Mouse (Mus musculus): ENCODE measurements around the gene Gm10719.
"Not testable (repeated sequence)": the region's sequence is repeated elsewhere in the genome, so short reads cannot be mapped to it uniquely, and the experiment has no call there.

The Gm10719 gene

GRCm38 (mm10) chr9:3017108-3017507 is at the start of gene Gm10719:
Gm10719 (plus strand) TSS chr9:3017408.
- in situ Hi-C loops (cut with MboI, MseI) = not testable (repeated sequence)

GRCm38 (mm10) chr9:3000445-3000972 is 16.7 kb upstream of the Gm10719 start, which contains the start of gene Gm10722:
Gm10722 (plus strand) TSS chr9:3000922.
- in situ Hi-C loops (cut with MboI, MseI) = not testable (repeated sequence)

GRCm38 (mm10) chr9:3001006-3001405 is 16.2 kb upstream of the Gm10719 start:
- in situ Hi-C loops (cut with MboI, MseI) = not testable (repeated sequence)

GRCm38 (mm10) chr9:3001948-3002659 is 15.1 kb upstream of the Gm10719 start:
- in situ Hi-C loops (cut with MboI, MseI) = not testable (repeated sequence)

- in situ Hi-C loops (cut with MboI, MseI) = not testable (repeated sequence)
Measured at GRCm38 (mm10) chr9:3002794-3003396, 14.3 kb upstream of the Gm10719 start, which contains the start of gene Gm11168. Gm11168 (plus strand) TSS chr9:3003346.

- in situ Hi-C loops (cut with MboI, MseI) = not testable (repeated sequence)
Measured at GRCm38 (mm10) chr9:3006179-3006578, 11.0 kb upstream of the Gm10719 start.

- in situ Hi-C loops (cut with MboI, MseI) = not testable (repeated sequence)
Measured at GRCm38 (mm10) chr9:3006636-3007035, 10.6 kb upstream of the Gm10719 start.

- in situ Hi-C loops (cut with MboI, MseI) = not testable (repeated sequence)
Measured at GRCm38 (mm10) chr9:3007272-3007671, 9.9 kb upstream of the Gm10719 start.

GRCm38 (mm10) chr9:3009331-3009730 is 7.9 kb upstream of the Gm10719 start:
- in situ Hi-C loops (cut with MboI, MseI) = not testable (repeated sequence)

GRCm38 (mm10) chr9:3012054-3012621 is 5.1 kb upstream of the Gm10719 start:
- in situ Hi-C loops (cut with MboI, MseI) = not testable (repeated sequence)

- in situ Hi-C loops (cut with MboI, MseI) = not testable (repeated sequence)
Measured at GRCm38 (mm10) chr9:3012733-3013279, 4.4 kb upstream of the Gm10719 start, which contains the start of gene Gm10721. Gm10721 (plus strand) TSS chr9:3013140.

GRCm38 (mm10) chr9:3015354-3015753 is 1.9 kb upstream of the Gm10719 start, which contains the start of gene Gm10720:
Gm10720 (plus strand) TSS chr9:3015654.
- in situ Hi-C loops (cut with MboI, MseI) = not testable (repeated sequence)

- in situ Hi-C loops (cut with MboI, MseI) = not testable (repeated sequence)
Measured at GRCm38 (mm10) chr9:3015896-3016295, 1.3 kb upstream of the Gm10719 start.

GRCm38 (mm10) chr9:3018944-3019343 is 1.7 kb downstream of the Gm10719 start:
- in situ Hi-C loops (cut with MboI, MseI) = not testable (repeated sequence)

GRCm38 (mm10) chr9:3019835-3020727 is 2.9 kb downstream of the Gm10719 start:
- in situ Hi-C loops (cut with MboI, MseI) = not testable (repeated sequence)

GRCm38 (mm10) chr9:3022316-3023008 is 5.3 kb downstream of the Gm10719 start:
- in situ Hi-C loops (cut with MboI, MseI) = not testable (repeated sequence)

- in situ Hi-C loops (cut with MboI, MseI) = not testable (repeated sequence)
Measured at GRCm38 (mm10) chr9:3023312-3023984, 6.2 kb downstream of the Gm10719 start, which contains the start of gene Gm10718. Gm10718 (plus strand) TSS chr9:3023547.

GRCm38 (mm10) chr9:3023985-3024648 is 6.9 kb downstream of the Gm10719 start:
- in situ Hi-C loops (cut with MboI, MseI) = not testable (repeated sequence)

GRCm38 (mm10) chr9:3024912-3025467 is 7.8 kb downstream of the Gm10719 start, which contains the start of gene Gm10717:
Gm10717 (plus strand) TSS chr9:3025417.
- in situ Hi-C loops (cut with MboI, MseI) = loop anchor here (5.0 kb wide), 1 partner anchor 87 kb away; no protein-coding TSS in a partner anchor

Measured in regulatory T cell (primary cell).